Mouse (Mus musculus): ENCODE measurements around the gene Ppfibp1. TPM values are rescaled to one million over a fixed set of nuclear protein-coding genes. Genes with fewer than 3 reads are reported as not detected.

The Ppfibp1 gene
- polyA plus RNA-seq, 1 experiment from 2014 or later: 17.8 TPM

GRCm38 (mm10) chr6:146907795-146908190 lies 19.5 kb downstream of the Ppfibp1 start:
- H3K4me1 ChIP-seq (replicated peaks; ENCODE audit: control insufficient read depth, insufficient read depth, low read length): no peaks in the 10 kb centered on the region
- no peaks in the 10 kb centered on the region for H3K36me3 ChIP-seq (ENCODE audit: control insufficient read depth, insufficient read depth)
- no peak overlapping the region for H3K27ac ChIP-seq (ENCODE audit: low read length)
- H3K9ac ChIP-seq (replicated peaks; ENCODE audit: low read depth, low read length): no peak overlapping the region
- no peaks in the 10 kb centered on the region for H3K27me3 ChIP-seq (replicated peaks; ENCODE audit: control insufficient read depth, insufficient read depth, low read length)
- H3K4me2 ChIP-seq (ENCODE audit: low read length): no peak overlapping the region
- H3K4me3 ChIP-seq (replicated peaks; ENCODE audit: low read length): no peak overlapping the region
- H3K9me3 ChIP-seq (ENCODE audit: control insufficient read depth, low read length): no peaks in the 10 kb centered on the region
- ATAC-seq: no peak
- WGBS: 100% methylated on average over 1 of the region's 1 CpGs

- no peak overlapping the region for H3K4me2 ChIP-seq (ENCODE audit: low read length)
- 78% methylated on average over 2 of the region's 2 CpGs for WGBS
- H3K4me3 ChIP-seq (replicated peaks; ENCODE audit: low read length): no peak overlapping the region
- H3K9me3 ChIP-seq (ENCODE audit: control insufficient read depth, low read length): no peaks in the 10 kb centered on the region
- no peaks in the 10 kb centered on the region for H3K27me3 ChIP-seq (replicated peaks; ENCODE audit: control insufficient read depth, insufficient read depth, low read length)
- H3K27ac ChIP-seq (ENCODE audit: low read length): no peak overlapping the region
- ATAC-seq: no peak
- H3K4me1 ChIP-seq (replicated peaks; ENCODE audit: control insufficient read depth, insufficient read depth, low read length): no peaks in the 10 kb centered on the region
- H3K36me3 ChIP-seq (ENCODE audit: control insufficient read depth, insufficient read depth): no peaks in the 10 kb centered on the region
- no peak overlapping the region for H3K9ac ChIP-seq (replicated peaks; ENCODE audit: low read depth, low read length)
Measured at GRCm38 (mm10) chr6:146908801-146909200, 20.5 kb downstream of the Ppfibp1 start.

GRCm38 (mm10) chr6:146909725-146910489 lies 21.6 kb downstream of the Ppfibp1 start:
- Histone ChIP-seq H3K4me2 (ENCODE audit: low read length) (no peak overlapping the region), H3K27me3 (replicated peaks; ENCODE audit: control insufficient read depth, insufficient read depth, low read length) (no peaks in the 10 kb centered on the region), H3K9ac (replicated peaks; ENCODE audit: low read depth, low read length) (no peak overlapping the region), H3K36me3 (ENCODE audit: control insufficient read depth, insufficient read depth) (no peaks in the 10 kb centered on the region), H3K27ac (ENCODE audit: low read length) (no peak overlapping the region), H3K4me1 (replicated peaks; ENCODE audit: control insufficient read depth, insufficient read depth, low read length) (no peaks in the 10 kb centered on the region), H3K4me3 (replicated peaks; ENCODE audit: low read length) (no peak overlapping the region), H3K9me3 (ENCODE audit: control insufficient read depth, low read length) (no peaks in the 10 kb centered on the region)
- ATAC-seq: no peak
- WGBS: 87% methylated on average over 5 of the region's 5 CpGs

- ATAC-seq: no peak
- no peak overlapping the region for H3K27ac ChIP-seq (ENCODE audit: low read length)
- 94% methylated on average over 2 of the region's 2 CpGs for WGBS
- H3K4me2 ChIP-seq (ENCODE audit: low read length): no peak overlapping the region
- no peaks in the 10 kb centered on the region for H3K4me1 ChIP-seq (replicated peaks; ENCODE audit: control insufficient read depth, insufficient read depth, low read length)
- no peak overlapping the region for H3K4me3 ChIP-seq (replicated peaks; ENCODE audit: low read length)
- H3K36me3 ChIP-seq (ENCODE audit: control insufficient read depth, insufficient read depth): no peaks in the 10 kb centered on the region
- no peak overlapping the region for H3K9ac ChIP-seq (replicated peaks; ENCODE audit: low read depth, low read length)
- no peaks in the 10 kb centered on the region for H3K27me3 ChIP-seq (replicated peaks; ENCODE audit: control insufficient read depth, insufficient read depth, low read length)
- no peaks in the 10 kb centered on the region for H3K9me3 ChIP-seq (ENCODE audit: control insufficient read depth, low read length)
Measured at GRCm38 (mm10) chr6:146910801-146911200, 22.5 kb downstream of the Ppfibp1 start.

- ATAC-seq: no peak
- no peak overlapping the region for H3K9ac ChIP-seq (replicated peaks; ENCODE audit: low read depth, low read length)
- H3K9me3 ChIP-seq (ENCODE audit: control insufficient read depth, low read length): no peaks in the 10 kb centered on the region
- no peak overlapping the region for H3K4me3 ChIP-seq (replicated peaks; ENCODE audit: low read length)
- no peaks in the 10 kb centered on the region for H3K27me3 ChIP-seq (replicated peaks; ENCODE audit: control insufficient read depth, insufficient read depth, low read length)
- H3K36me3 ChIP-seq (ENCODE audit: control insufficient read depth, insufficient read depth): no peaks in the 10 kb centered on the region
- H3K4me1 ChIP-seq (replicated peaks; ENCODE audit: control insufficient read depth, insufficient read depth, low read length): no peaks in the 10 kb centered on the region
- no peak overlapping the region for H3K27ac ChIP-seq (ENCODE audit: low read length)
- H3K4me2 ChIP-seq (ENCODE audit: low read length): no peak overlapping the region
- 27% methylated on average over 3 of the region's 3 CpGs for WGBS
Measured at GRCm38 (mm10) chr6:146912835-146913488, 24.7 kb downstream of the Ppfibp1 start.

GRCm38 (mm10) chr6:146913489-146914198 lies 25.4 kb downstream of the Ppfibp1 start:
- ATAC-seq: no peak
- H3K27ac ChIP-seq (ENCODE audit: low read length): no peak overlapping the region
- no peak overlapping the region for H3K4me3 ChIP-seq (replicated peaks; ENCODE audit: low read length)
- no peak overlapping the region for H3K9ac ChIP-seq (replicated peaks; ENCODE audit: low read depth, low read length)
- no peaks in the 10 kb centered on the region for H3K4me1 ChIP-seq (replicated peaks; ENCODE audit: control insufficient read depth, insufficient read depth, low read length)
- H3K27me3 ChIP-seq (replicated peaks; ENCODE audit: control insufficient read depth, insufficient read depth, low read length): no peaks in the 10 kb centered on the region
- H3K9me3 ChIP-seq (ENCODE audit: control insufficient read depth, low read length): no peaks in the 10 kb centered on the region
- no peaks in the 10 kb centered on the region for H3K36me3 ChIP-seq (ENCODE audit: control insufficient read depth, insufficient read depth)
- 77% methylated on average over 4 of the region's 4 CpGs for WGBS
- H3K4me2 ChIP-seq (ENCODE audit: low read length): no peak overlapping the region

- H3K4me2 ChIP-seq (ENCODE audit: low read length): no peak overlapping the region
- 43% methylated on average over 1 of the region's 1 CpGs for WGBS
- H3K4me3 ChIP-seq (replicated peaks; ENCODE audit: low read length): no peak overlapping the region
- H3K27me3 ChIP-seq (replicated peaks; ENCODE audit: control insufficient read depth, insufficient read depth, low read length): no peaks in the 10 kb centered on the region
- H3K4me1 ChIP-seq (replicated peaks; ENCODE audit: control insufficient read depth, insufficient read depth, low read length): no peaks in the 10 kb centered on the region
- H3K36me3 ChIP-seq (ENCODE audit: control insufficient read depth, insufficient read depth): no peaks in the 10 kb centered on the region
- H3K9me3 ChIP-seq (ENCODE audit: control insufficient read depth, low read length): no peaks in the 10 kb centered on the region
- no peak for ATAC-seq
- no peak overlapping the region for H3K27ac ChIP-seq (ENCODE audit: low read length)
- no peak overlapping the region for H3K9ac ChIP-seq (replicated peaks; ENCODE audit: low read depth, low read length)
Measured at GRCm38 (mm10) chr6:146915808-146916207, 27.5 kb downstream of the Ppfibp1 start.

- no peaks in the 10 kb centered on the region for H3K4me1 ChIP-seq (replicated peaks; ENCODE audit: control insufficient read depth, insufficient read depth, low read length)
- no peaks in the 10 kb centered on the region for H3K36me3 ChIP-seq (ENCODE audit: control insufficient read depth, insufficient read depth)
- no peaks in the 10 kb centered on the region for H3K9me3 ChIP-seq (ENCODE audit: control insufficient read depth, low read length)
- H3K4me3 ChIP-seq (replicated peaks; ENCODE audit: low read length): no peak overlapping the region
- no peaks in the 10 kb centered on the region for H3K27me3 ChIP-seq (replicated peaks; ENCODE audit: control insufficient read depth, insufficient read depth, low read length)
- H3K27ac ChIP-seq (ENCODE audit: low read length): no peak overlapping the region
- H3K9ac ChIP-seq (replicated peaks; ENCODE audit: low read depth, low read length): no peak overlapping the region
- H3K4me2 ChIP-seq (ENCODE audit: low read length): no peak overlapping the region
- 81% methylated on average over 3 of the region's 3 CpGs for WGBS
- no peak for ATAC-seq
Measured at GRCm38 (mm10) chr6:146917396-146917795, 29.1 kb downstream of the Ppfibp1 start.

GRCm38 (mm10) chr6:146918341-146918740 lies 30.1 kb downstream of the Ppfibp1 start:
- H3K36me3 ChIP-seq (ENCODE audit: control insufficient read depth, insufficient read depth): no peaks in the 10 kb centered on the region
- no peaks in the 10 kb centered on the region for H3K27me3 ChIP-seq (replicated peaks; ENCODE audit: control insufficient read depth, insufficient read depth, low read length)

More at GRCm38 (mm10) chr6:146918341-146918740, 30.1 kb downstream of the Ppfibp1 start:
- Histone ChIP-seq H3K9me3 (ENCODE audit: control insufficient read depth, low read length) (no peaks in the 10 kb centered on the region), H3K4me1 (replicated peaks; ENCODE audit: control insufficient read depth, insufficient read depth, low read length) (no peaks in the 10 kb centered on the region), H3K9ac (replicated peaks; ENCODE audit: low read depth, low read length) (no peak overlapping the region), H3K27ac (ENCODE audit: low read length) (no peak overlapping the region), H3K4me2 (ENCODE audit: low read length) (no peak overlapping the region), H3K4me3 (replicated peaks; ENCODE audit: low read length) (no peak overlapping the region)
- WGBS: 84% methylated on average over 6 of the region's 6 CpGs
- ATAC-seq: no peak

Measured in forebrain, embryonic 16.5 days (tissue).